18 mouse cellular contexts compared by ENCODE assay signal in genomic region chr5:132933439-132933980, GRCm38 (mm10).
DNase-seq lines count a peak whose midpoint lies in the region; ATAC-seq and TF ChIP-seq lines count a peak whose summit lies in the region.
"Had no signal": no experiment of that assay in that cellular context is flagged by ENCODE, and none has a peak within 500 bp of the region (broad histone marks: within the 10 kb centered on the region; RNA-seq: fewer than 3 reads in every experiment).

No protein-coding gene starts in this region.

- no peaks in the 10 kb centered on the region for H3K4me1 ChIP-seq in kidney, postnatal 0 days (replicated peaks; ENCODE audit: insufficient read depth, low read length)
- no peaks in the 10 kb centered on the region for H3K4me1 ChIP-seq in lung, embryonic 14.5 days (ENCODE audit: insufficient read depth)
- H3K4me1 ChIP-seq in stomach, embryonic 16.5 days (ENCODE audit: control insufficient read depth, insufficient read depth, low read length) = no peaks in the 10 kb centered on the region
- H3K4me1 ChIP-seq: neural tube, embryonic 12.5 days had no signal

- no peaks in the 10 kb centered on the region for H3K9me3 ChIP-seq in kidney, postnatal 0 days (replicated peaks; ENCODE audit: low read length)
- H3K9me3 ChIP-seq in lung, embryonic 14.5 days (ENCODE audit: low read depth, low read length) = no peaks in the 10 kb centered on the region
- H3K9me3 ChIP-seq in stomach, embryonic 16.5 days (replicated peaks; ENCODE audit: control insufficient read depth, low read length) = no peaks in the 10 kb centered on the region
- H3K9me3 ChIP-seq: neural tube, embryonic 12.5 days had no signal

- peak; percentile 12 for DNase-seq in embryo, embryonic 11 days
- no peak for DNase-seq in embryo, embryonic 10.5 days (ENCODE audit: low spot score)
- peak; percentile 79 for DNase-seq in kidney, postnatal 0 days (ENCODE audit: low spot score)
- no peak for DNase-seq in kidney, adult 8-10 months
- peak; percentile 35 for DNase-seq in lung, embryonic 14.5 days
- DNase-seq in lung, postnatal 10 days = no peak
- no peak for DNase-seq in thymus, adult 18-20 months
- DNase-seq: adrenal gland, postnatal 36 days; cerebellum, postnatal 25 days; gastrocnemius, postnatal 14 days; spleen, adult 18-20 months had no signal

- no peak for ATAC-seq in kidney, postnatal 0 days (replicated peaks; ENCODE audit: low FRiP score, low read depth)
- ATAC-seq in lung, embryonic 14.5 days (ENCODE audit: insufficient read depth) = peak; percentile 62; the same call in 1 of the 2 replicates
- ATAC-seq in stomach, embryonic 16.5 days (ENCODE audit: insufficient read depth, low FRiP score) = peak; percentile 60; the same call in 1 of the 2 replicates
- ATAC-seq: activated CD4-positive, CD25-positive, alpha-beta regulatory T cell, adult 4 months; forebrain, embryonic 16.5 days had no signal

- H3K27ac ChIP-seq in kidney, postnatal 0 days = no peak overlapping the region; the same call in 1 of the 2 replicates
- no peak overlapping the region for H3K27ac ChIP-seq in lung, embryonic 14.5 days (ENCODE audit: low read depth)
- H3K27ac ChIP-seq in stomach, embryonic 16.5 days (ENCODE audit: low read length) = peak overlapping the region; percentile 19
- H3K27ac ChIP-seq: neural tube, embryonic 12.5 days had no signal

- H3K36me3 ChIP-seq in kidney, postnatal 0 days (ENCODE audit: insufficient read depth, low read length) = no peaks in the 10 kb centered on the region
- H3K36me3 ChIP-seq in lung, embryonic 14.5 days (ENCODE audit: insufficient read depth) = no peaks in the 10 kb centered on the region
- no peaks in the 10 kb centered on the region for H3K36me3 ChIP-seq in stomach, embryonic 16.5 days (ENCODE audit: control insufficient read depth, insufficient read depth, low read length)
- H3K36me3 ChIP-seq: neural tube, embryonic 12.5 days had no signal

- no peak for TF ChIP-seq CTCF in kidney, postnatal 0 days (IDR thresholded peaks at IDR 0.05; ENCODE audit: low read depth)
- no peak for TF ChIP-seq CTCF in lung, embryonic 14.5 days (IDR thresholded peaks at IDR 0.05; ENCODE audit: low read depth)

- H3K9ac ChIP-seq in kidney, postnatal 0 days (ENCODE audit: low read depth, low read length) = no peak overlapping the region
- H3K9ac ChIP-seq in lung, embryonic 14.5 days = no peak overlapping the region
- no peak overlapping the region for H3K9ac ChIP-seq in stomach, embryonic 16.5 days (ENCODE audit: low read length)
- H3K9ac ChIP-seq: neural tube, embryonic 12.5 days had no signal

- H3K4me3 ChIP-seq in kidney, postnatal 0 days (replicated peaks; ENCODE audit: low read depth, low read length) = no peak overlapping the region
- H3K4me3 ChIP-seq in lung, embryonic 14.5 days (ENCODE audit: low read depth, low read length) = no peak overlapping the region
- no peak overlapping the region for H3K4me3 ChIP-seq in stomach, embryonic 16.5 days (replicated peaks; ENCODE audit: low read length)
- H3K4me3 ChIP-seq: erythroblast, embryonic 14.5 days; neural tube, embryonic 12.5 days had no signal

- H3K27me3 ChIP-seq in kidney, postnatal 0 days (ENCODE audit: insufficient read depth, low read length) = no peaks in the 10 kb centered on the region
- H3K27me3 ChIP-seq in lung, embryonic 14.5 days (ENCODE audit: insufficient read depth, low read length) = no peaks in the 10 kb centered on the region
- H3K27me3 ChIP-seq in stomach, embryonic 16.5 days (ENCODE audit: control insufficient read depth, insufficient read depth, low read length) = no peaks in the 10 kb centered on the region
- H3K27me3 ChIP-seq: CH12.LX; neural tube, embryonic 12.5 days had no signal

- H3K4me2 ChIP-seq in kidney, postnatal 0 days (ENCODE audit: low read length) = no peak overlapping the region
- no peak overlapping the region for H3K4me2 ChIP-seq in lung, embryonic 14.5 days
- H3K4me2 ChIP-seq in stomach, embryonic 16.5 days (ENCODE audit: low read depth, low read length) = no peak overlapping the region
- H3K4me2 ChIP-seq: heart, embryonic 11.5 days; neural tube, embryonic 12.5 days had no signal

- 15% methylated on average over 9 of the region's 9 CpGs for WGBS in kidney, postnatal 0 days
- 41% methylated on average over 9 of the region's 9 CpGs for WGBS in lung, embryonic 14.5 days
- 37% methylated on average over 9 of the region's 9 CpGs for WGBS in stomach, embryonic 16.5 days

Comparison
In these comparisons a context has a peak if more than half of its experiments do, and no peak if none do; other contexts are left out.
1. DNase-seq: peak in embryo, embryonic 11 days (single experiment), kidney, postnatal 0 days (single experiment) and lung, embryonic 14.5 days (single experiment); none in embryo, embryonic 10.5 days (single experiment), kidney, adult 8-10 months (0 of 2), lung, postnatal 10 days (single experiment) and thymus, adult 18-20 months (0 of 2).